Mouse (Mus musculus): ENCODE results near the gene Shank2. TPM values are rescaled to one million over a fixed set of nuclear protein-coding genes. Genes with fewer than 3 reads are reported as not detected.

Gene Shank2
- polyA plus RNA-seq, 1 experiment from 2014 or later = 0.63 TPM

DNA sequence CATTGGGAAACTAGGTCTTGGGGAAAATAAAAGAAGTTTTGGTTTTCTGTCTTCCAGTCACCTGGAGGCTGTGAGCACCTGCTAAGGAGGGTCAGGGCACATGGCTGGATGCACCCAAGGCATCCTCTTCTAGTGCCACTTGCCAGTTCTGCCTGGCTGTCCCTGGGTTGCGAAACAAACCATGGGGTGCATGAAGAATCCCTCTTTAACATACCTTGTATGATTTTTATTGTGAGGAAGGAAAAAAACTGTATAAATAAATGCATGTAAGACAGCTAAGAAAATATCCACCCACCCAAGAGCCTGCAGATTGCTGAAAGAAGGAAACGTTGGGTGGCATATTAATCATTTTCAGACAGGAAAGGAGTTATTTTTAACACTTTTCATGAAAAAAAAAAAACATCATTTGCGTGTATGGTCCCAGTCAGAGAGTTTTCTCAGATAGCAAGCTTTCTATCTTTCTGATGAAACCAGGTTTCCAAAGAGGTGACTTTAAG is 174.6 kb downstream of the Shank2 start:
- ATAC-seq (ENCODE audit: low read depth) = no peak
- Histone ChIP-seq H3K4me3 (ENCODE audit: low read depth, low read length) (no peak overlapping the region), H3K9me3 (replicated peaks; ENCODE audit: control insufficient read depth, low read length) (no peaks in the 10 kb centered on the region), H3K4me1 (ENCODE audit: control insufficient read depth, low read depth, low read length) (no peaks in the 10 kb centered on the region), H3K27ac (ENCODE audit: low read length) (no peak overlapping the region), H3K9ac (ENCODE audit: low read depth, low read length) (no peak overlapping the region), H3K4me2 (ENCODE audit: low read depth, low read length) (no peak overlapping the region), H3K27me3 (ENCODE audit: control insufficient read depth, insufficient read depth, low read depth, low read length) (peaks cover 3% of the 10 kb centered on the region), H3K36me3 (ENCODE audit: control insufficient read depth, insufficient read depth) (no peaks in the 10 kb centered on the region)
- 38% methylated on average over 3 of the region's 3 CpGs for WGBS (ENCODE audit: insufficient replicate concordance)

DNA sequence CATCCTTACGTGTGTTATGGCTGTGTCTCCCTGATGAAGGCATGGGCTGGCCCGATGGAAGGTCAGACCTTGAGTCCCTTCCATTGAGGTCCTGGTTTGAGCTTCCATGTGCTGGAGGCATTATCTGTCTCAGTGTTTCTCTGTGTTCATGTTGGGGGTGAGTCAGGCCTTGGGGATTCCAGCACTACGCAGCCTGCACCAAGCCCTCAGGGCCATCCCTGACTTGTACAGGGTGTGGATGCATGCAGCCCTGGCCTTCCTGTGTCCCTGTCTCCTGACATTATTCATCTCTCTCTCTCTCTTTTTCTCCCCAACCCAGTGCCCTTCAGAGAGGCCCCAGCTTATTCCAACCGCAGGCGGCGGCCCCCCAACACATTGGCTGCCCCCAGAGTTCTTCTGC is 177.7 kb downstream of the Shank2 start:
- WGBS (ENCODE audit: insufficient replicate concordance) = 70% methylated on average over 6 of the region's 6 CpGs
- Histone ChIP-seq H3K27ac (ENCODE audit: low read length) (no peak overlapping the region), H3K9ac (ENCODE audit: low read depth, low read length) (no peak overlapping the region), H3K36me3 (ENCODE audit: control insufficient read depth, insufficient read depth) (no peaks in the 10 kb centered on the region), H3K27me3 (ENCODE audit: control insufficient read depth, insufficient read depth, low read depth, low read length) (peaks cover 3% of the 10 kb centered on the region), H3K4me1 (ENCODE audit: control insufficient read depth, low read depth, low read length) (no peaks in the 10 kb centered on the region), H3K9me3 (replicated peaks; ENCODE audit: control insufficient read depth, low read length) (no peaks in the 10 kb centered on the region), H3K4me3 (ENCODE audit: low read depth, low read length) (no peak overlapping the region), H3K4me2 (ENCODE audit: low read depth, low read length) (no peak overlapping the region)
- no peak for ATAC-seq (ENCODE audit: low read depth)

- ATAC-seq (ENCODE audit: low read depth) = no peak
- no peaks in the 10 kb centered on the region for H3K27me3 ChIP-seq (ENCODE audit: control insufficient read depth, insufficient read depth, low read depth, low read length)
- H3K4me3 ChIP-seq (ENCODE audit: low read depth, low read length) = no peak overlapping the region
- no peak overlapping the region for H3K4me2 ChIP-seq (ENCODE audit: low read depth, low read length)
- no peak overlapping the region for H3K9ac ChIP-seq (ENCODE audit: low read depth, low read length)
- H3K27ac ChIP-seq (ENCODE audit: low read length) = no peak overlapping the region
- no peaks in the 10 kb centered on the region for H3K4me1 ChIP-seq (ENCODE audit: control insufficient read depth, low read depth, low read length)
- no peaks in the 10 kb centered on the region for H3K9me3 ChIP-seq (replicated peaks; ENCODE audit: control insufficient read depth, low read length)
- H3K36me3 ChIP-seq (ENCODE audit: control insufficient read depth, insufficient read depth) = no peaks in the 10 kb centered on the region
- WGBS (ENCODE audit: insufficient replicate concordance) = 14% methylated on average over 6 of the region's 6 CpGs
Observed at GRCm38 (mm10) chr7:144180885-144181284, 179.2 kb downstream of the Shank2 start.

- Histone ChIP-seq H3K4me1 (ENCODE audit: control insufficient read depth, low read depth, low read length) (no peaks in the 10 kb centered on the region), H3K9me3 (replicated peaks; ENCODE audit: control insufficient read depth, low read length) (no peaks in the 10 kb centered on the region), H3K27me3 (ENCODE audit: control insufficient read depth, insufficient read depth, low read depth, low read length) (no peaks in the 10 kb centered on the region), H3K36me3 (ENCODE audit: control insufficient read depth, insufficient read depth) (no peaks in the 10 kb centered on the region), H3K9ac (ENCODE audit: low read depth, low read length) (no peak overlapping the region), H3K27ac (ENCODE audit: low read length) (no peak overlapping the region), H3K4me3 (ENCODE audit: low read depth, low read length) (no peak overlapping the region), H3K4me2 (ENCODE audit: low read depth, low read length) (no peak overlapping the region)
- ATAC-seq (ENCODE audit: low read depth) = no peak
- WGBS (ENCODE audit: insufficient replicate concordance) = 63% methylated on average over 11 of the region's 11 CpGs
Observed at GRCm38 (mm10) chr7:144187869-144188430, 186.2 kb downstream of the Shank2 start.

DNA sequence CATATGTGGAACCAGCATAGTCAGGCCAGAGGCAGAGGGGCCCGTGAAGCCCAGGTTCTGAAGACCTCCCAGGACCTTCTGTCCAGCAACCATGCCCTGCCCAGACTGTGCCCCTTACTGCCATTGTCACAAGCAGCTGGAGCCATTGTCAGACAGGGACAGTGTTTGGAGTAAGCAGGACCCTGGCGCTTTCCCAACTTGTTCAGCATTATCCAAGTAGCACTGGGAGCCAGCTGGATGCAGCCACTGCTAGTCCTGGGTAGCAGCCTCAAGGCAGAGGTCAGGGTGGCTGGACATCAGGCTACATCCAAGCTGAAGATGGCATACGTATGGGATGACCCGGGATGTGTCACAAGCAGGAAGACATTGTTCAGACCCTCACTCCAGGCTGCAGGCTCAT is 187.7 kb downstream of the Shank2 start:
- Histone ChIP-seq H3K36me3 (ENCODE audit: control insufficient read depth, insufficient read depth) (no peaks in the 10 kb centered on the region), H3K27me3 (ENCODE audit: control insufficient read depth, insufficient read depth, low read depth, low read length) (no peaks in the 10 kb centered on the region), H3K9ac (ENCODE audit: low read depth, low read length) (no peak overlapping the region), H3K4me2 (ENCODE audit: low read depth, low read length) (no peak overlapping the region), H3K4me1 (ENCODE audit: control insufficient read depth, low read depth, low read length) (no peaks in the 10 kb centered on the region), H3K9me3 (replicated peaks; ENCODE audit: control insufficient read depth, low read length) (no peaks in the 10 kb centered on the region), H3K27ac (ENCODE audit: low read length) (no peak overlapping the region), H3K4me3 (ENCODE audit: low read depth, low read length) (no peak overlapping the region)
- no peak for ATAC-seq (ENCODE audit: low read depth)
- WGBS (ENCODE audit: insufficient replicate concordance) = 62% methylated on average over 4 of the region's 4 CpGs

DNA sequence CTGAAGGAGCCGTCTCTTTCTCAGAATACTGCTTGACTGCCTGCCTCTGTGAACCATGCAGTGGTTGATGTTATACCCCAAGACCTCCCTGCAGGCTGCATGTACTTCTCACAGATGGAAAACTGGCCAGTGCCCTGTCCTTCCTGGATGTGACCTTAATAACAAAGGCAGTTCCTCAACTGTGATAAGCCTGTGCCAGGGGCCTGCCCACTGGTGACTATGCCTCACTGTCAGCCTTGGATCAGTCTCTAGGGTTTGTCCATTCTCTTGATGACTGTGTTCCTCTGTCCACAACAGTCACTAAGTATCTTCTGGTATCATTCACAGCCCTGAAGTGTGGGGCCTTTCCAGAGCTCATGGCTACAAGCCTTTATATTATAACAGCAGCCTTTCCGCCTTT is 196.8 kb downstream of the Shank2 start:
- H3K36me3 ChIP-seq (ENCODE audit: control insufficient read depth, insufficient read depth) = no peaks in the 10 kb centered on the region
- no peak overlapping the region for H3K4me2 ChIP-seq (ENCODE audit: low read depth, low read length)
- ATAC-seq (ENCODE audit: low read depth) = no peak
- H3K27ac ChIP-seq (ENCODE audit: low read length) = no peak overlapping the region
- 55% methylated on average over 2 of the region's 2 CpGs for WGBS (ENCODE audit: insufficient replicate concordance)
- no peaks in the 10 kb centered on the region for H3K27me3 ChIP-seq (ENCODE audit: control insufficient read depth, insufficient read depth, low read depth, low read length)
- no peak overlapping the region for H3K9ac ChIP-seq (ENCODE audit: low read depth, low read length)
- no peaks in the 10 kb centered on the region for H3K4me1 ChIP-seq (ENCODE audit: control insufficient read depth, low read depth, low read length)
- H3K4me3 ChIP-seq (ENCODE audit: low read depth, low read length) = no peak overlapping the region
- no peaks in the 10 kb centered on the region for H3K9me3 ChIP-seq (replicated peaks; ENCODE audit: control insufficient read depth, low read length)

GRCm38 (mm10) chr7:144202017-144202682 is 200.4 kb downstream of the Shank2 start:
- Histone ChIP-seq H3K4me3 (ENCODE audit: low read depth, low read length) (no peak overlapping the region), H3K36me3 (ENCODE audit: control insufficient read depth, insufficient read depth) (no peaks in the 10 kb centered on the region), H3K27me3 (ENCODE audit: control insufficient read depth, insufficient read depth, low read depth, low read length) (no peaks in the 10 kb centered on the region), H3K4me2 (ENCODE audit: low read depth, low read length) (no peak overlapping the region), H3K27ac (ENCODE audit: low read length) (no peak overlapping the region), H3K4me1 (ENCODE audit: control insufficient read depth, low read depth, low read length) (no peaks in the 10 kb centered on the region), H3K9me3 (replicated peaks; ENCODE audit: control insufficient read depth, low read length) (no peaks in the 10 kb centered on the region), H3K9ac (ENCODE audit: low read depth, low read length) (no peak overlapping the region)
- WGBS (ENCODE audit: insufficient replicate concordance) = 43% methylated on average over 7 of the region's 7 CpGs
- ATAC-seq (ENCODE audit: low read depth) = peak; percentile 32; the same call in 1 of the 2 replicates

DNA sequence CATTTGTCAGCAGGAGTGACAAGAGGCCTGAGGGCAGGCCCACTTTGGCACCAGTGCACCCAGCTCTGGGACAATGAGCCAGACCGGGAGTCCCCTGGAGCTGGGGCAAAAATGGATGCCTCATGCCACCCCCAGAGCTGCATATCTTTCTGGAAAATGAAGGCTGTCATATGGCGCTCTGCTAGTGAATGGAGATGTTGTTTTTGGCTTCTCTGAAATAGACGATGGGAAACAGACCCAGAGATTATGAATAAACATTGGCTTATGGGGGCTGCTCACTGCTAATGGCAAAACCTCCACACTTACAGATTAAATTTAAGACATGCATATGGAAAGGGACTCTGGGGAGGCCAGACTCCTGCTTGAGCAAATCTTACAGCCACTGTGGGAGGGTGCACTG is 202.6 kb downstream of the Shank2 start:
- no peaks in the 10 kb centered on the region for H3K4me1 ChIP-seq (ENCODE audit: control insufficient read depth, low read depth, low read length)
- no peaks in the 10 kb centered on the region for H3K27me3 ChIP-seq (ENCODE audit: control insufficient read depth, insufficient read depth, low read depth, low read length)
- H3K9ac ChIP-seq (ENCODE audit: low read depth, low read length) = no peak overlapping the region
- 60% methylated on average over 3 of the region's 3 CpGs for WGBS (ENCODE audit: insufficient replicate concordance)
- no peak overlapping the region for H3K4me3 ChIP-seq (ENCODE audit: low read depth, low read length)
- no peak overlapping the region for H3K27ac ChIP-seq (ENCODE audit: low read length)
- no peak overlapping the region for H3K4me2 ChIP-seq (ENCODE audit: low read depth, low read length)
- no peaks in the 10 kb centered on the region for H3K36me3 ChIP-seq (ENCODE audit: control insufficient read depth, insufficient read depth)
- H3K9me3 ChIP-seq (replicated peaks; ENCODE audit: control insufficient read depth, low read length) = no peaks in the 10 kb centered on the region
- ATAC-seq (ENCODE audit: low read depth) = no peak

GRCm38 (mm10) chr7:144205161-144205560 is 203.4 kb downstream of the Shank2 start:
- 67% methylated on average over 1 of the region's 1 CpGs for WGBS (ENCODE audit: insufficient replicate concordance)
- Histone ChIP-seq H3K27ac (ENCODE audit: low read length) (no peak overlapping the region), H3K36me3 (ENCODE audit: control insufficient read depth, insufficient read depth) (no peaks in the 10 kb centered on the region), H3K9ac (ENCODE audit: low read depth, low read length) (no peak overlapping the region), H3K27me3 (ENCODE audit: control insufficient read depth, insufficient read depth, low read depth, low read length) (no peaks in the 10 kb centered on the region), H3K4me2 (ENCODE audit: low read depth, low read length) (no peak overlapping the region), H3K4me3 (ENCODE audit: low read depth, low read length) (no peak overlapping the region), H3K4me1 (ENCODE audit: control insufficient read depth, low read depth, low read length) (no peaks in the 10 kb centered on the region), H3K9me3 (replicated peaks; ENCODE audit: control insufficient read depth, low read length) (no peaks in the 10 kb centered on the region)
- no peak for ATAC-seq (ENCODE audit: low read depth)

Measured in liver, embryonic 16.5 days (tissue).